Mouse (Mus musculus) heart, postnatal 14 days (tissue): ENCODE measurements at regions not wholly inside any gene's neighbourhood (a gene's known extent, or its start where the extent isn't known, plus 50 kb on each side); places are given as distances from the start of the nearest gene placed in this dataset.
"Not testable (repeated sequence)": the region's sequence is repeated elsewhere in the genome, so short reads cannot be mapped to it uniquely, and the experiment has no call there.

Experiments
- DNase-seq, 2 experiments: peaks; one replicate each; pipeline ENCODE4 v3.0.0; 2021 to 2022
- intact Hi-C: fragments of 180-260 bp; cut with DNase I; formaldehyde crosslinking; loops from one replicate; pipeline ENCODE4 v1.15.1; 2025

DNA sequence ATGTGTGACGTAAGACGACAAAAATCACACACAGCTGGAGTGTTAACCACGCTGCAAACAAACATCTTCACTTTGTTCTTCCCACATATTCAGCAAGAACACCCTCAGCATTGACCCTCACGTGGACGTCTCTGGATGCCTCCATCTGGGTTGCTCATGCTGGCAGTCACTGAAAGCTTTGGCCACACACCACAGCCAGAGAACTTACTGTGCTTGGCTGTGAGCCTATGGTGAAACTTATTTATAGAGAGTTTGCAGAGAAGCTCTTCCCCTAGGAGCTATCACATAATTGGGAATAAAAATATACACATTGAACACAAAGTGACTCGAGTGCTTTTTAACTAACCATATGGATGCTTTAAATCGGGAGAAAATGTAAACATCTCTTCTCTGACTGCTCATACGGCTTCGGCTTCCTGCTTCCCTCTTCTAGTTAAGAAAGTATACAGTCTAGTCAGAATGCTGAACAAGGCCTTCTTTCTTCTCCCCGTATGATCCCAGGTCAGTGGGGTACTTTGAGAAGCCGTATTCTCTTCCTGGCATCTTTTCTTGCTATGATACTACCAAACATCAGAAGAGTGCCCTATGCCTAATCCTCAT lies 812.0 kb upstream of the Intu start:
- intact Hi-C loops: no loop called here
- peak; percentile 28 to 40 for DNase-seq

DNA sequence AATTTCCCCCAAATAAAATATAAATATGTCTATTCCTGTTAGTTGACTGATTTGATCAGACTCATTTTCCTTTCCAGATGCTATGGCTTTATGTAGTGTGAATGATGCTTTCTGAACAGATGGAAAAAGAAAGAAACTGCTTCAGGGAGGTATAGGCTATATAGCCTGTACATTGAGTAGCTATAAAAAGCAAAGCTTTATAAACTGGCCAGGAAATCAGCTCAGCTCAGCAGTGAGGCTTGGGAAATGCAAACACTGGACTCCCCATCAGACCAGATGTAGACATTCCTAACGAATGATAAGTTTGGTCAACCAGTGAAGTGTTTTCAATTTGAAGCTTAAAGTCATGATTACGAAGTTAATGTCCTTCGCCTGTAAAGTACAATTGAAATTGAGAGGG lies 805.3 kb upstream of the Intu start:
- intact Hi-C loops: no loop called here
- no peak for DNase-seq

DNA sequence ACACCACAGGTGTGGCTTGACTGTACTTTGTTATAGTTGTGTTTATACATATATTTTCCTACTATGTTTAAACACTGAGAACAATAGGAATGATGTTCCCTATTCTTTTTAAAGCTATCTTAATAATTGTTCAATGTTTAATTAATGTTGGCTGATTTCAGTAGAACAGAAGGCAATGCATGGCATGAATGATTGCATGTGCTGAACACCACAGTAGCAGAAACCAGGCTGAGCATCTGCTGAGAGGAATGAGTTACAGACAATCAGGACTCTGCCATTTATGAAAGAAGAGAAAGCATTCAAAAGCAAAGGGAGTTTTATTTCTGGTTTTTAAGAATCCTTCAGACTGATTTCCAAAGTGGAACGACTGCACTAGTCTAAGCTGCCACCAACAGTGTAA lies 794.4 kb upstream of the Intu start:
- intact Hi-C loops: no loop called here
- no peak for DNase-seq

DNA sequence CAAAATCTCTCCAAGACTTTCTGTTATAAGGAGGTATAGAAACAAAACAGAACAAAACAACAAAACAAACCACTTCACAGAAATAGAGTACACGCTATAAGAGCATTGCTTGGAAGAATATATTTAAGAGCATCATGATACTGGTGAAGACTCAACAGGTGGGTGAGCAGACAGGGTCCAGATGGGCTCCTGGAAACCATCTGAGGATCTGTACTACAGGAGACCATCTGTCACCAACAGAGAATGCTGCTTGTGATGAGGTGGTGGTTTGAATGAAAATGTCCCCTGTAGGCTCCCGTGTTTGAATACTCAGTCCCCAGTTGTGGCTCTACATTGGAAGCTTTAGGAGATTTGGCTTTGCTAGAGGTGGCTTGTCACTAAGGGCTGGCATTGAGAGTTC lies 785.1 kb upstream of the Intu start:
- no peak for DNase-seq
- intact Hi-C loops: no loop called here

DNA sequence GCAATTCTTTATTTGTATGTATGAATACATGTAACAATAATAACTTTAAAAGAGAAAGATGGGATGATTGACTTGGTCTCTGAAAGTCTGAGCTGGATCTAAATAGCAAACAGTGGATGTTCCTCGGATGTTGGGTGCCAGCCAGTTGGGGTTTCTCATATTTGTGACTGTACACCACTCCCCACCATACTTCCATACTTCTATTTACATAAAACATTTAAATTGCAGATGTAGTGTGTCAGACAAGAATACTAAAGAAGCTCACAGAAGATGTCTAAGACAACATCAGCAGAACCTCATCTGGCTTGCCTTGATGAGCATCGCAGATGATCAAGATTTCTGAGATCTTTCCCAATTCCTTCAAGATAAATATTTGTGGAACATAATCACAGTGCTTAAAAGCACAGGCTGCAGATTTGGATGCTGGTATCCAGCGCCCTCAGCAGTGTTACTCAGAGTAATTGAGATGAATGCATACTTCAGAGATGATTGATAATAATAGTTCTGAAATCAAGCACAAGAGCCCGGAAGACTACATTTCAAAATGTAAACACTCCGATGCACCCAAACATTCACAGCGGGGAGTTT lies 762.0 kb upstream of the Intu start:
- no peak for DNase-seq
- intact Hi-C loops: no loop called here

DNA sequence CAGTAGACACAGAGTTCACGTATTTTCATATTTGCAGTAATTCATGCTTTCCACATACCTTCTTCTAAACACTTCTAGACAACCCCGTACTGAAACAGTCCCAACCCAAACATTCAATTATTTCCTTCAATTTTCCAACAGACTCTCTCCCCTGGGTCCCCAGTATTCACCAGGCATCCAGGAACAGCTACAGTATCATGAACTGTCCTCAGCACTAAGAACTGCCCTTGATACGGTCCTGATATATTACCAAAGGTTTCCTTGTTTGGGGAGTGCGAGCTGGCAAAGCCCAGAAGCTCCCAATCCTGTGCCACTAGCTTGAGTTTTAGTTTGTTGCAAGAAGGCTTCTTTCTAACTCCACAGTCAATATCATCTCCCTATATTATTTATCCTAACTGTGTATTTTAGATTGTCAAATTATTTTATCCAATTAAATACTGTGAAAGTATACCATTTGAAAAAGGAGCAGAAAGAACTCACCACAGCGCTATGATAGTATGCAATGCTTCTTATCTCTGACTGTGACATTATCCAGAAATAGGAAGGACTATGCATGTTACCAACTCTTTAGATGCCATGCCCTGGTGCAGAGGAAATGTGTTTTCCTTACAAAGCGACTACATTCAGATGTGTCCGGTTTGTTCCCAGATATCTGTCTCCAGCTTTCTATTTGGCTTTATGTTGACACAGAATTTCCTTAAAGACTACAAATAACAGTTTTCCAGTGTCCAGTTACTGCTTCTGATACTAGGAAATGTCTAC lies 754.6 kb upstream of the Intu start:
- intact Hi-C loops: no loop called here
- DNase-seq: no peak

DNA sequence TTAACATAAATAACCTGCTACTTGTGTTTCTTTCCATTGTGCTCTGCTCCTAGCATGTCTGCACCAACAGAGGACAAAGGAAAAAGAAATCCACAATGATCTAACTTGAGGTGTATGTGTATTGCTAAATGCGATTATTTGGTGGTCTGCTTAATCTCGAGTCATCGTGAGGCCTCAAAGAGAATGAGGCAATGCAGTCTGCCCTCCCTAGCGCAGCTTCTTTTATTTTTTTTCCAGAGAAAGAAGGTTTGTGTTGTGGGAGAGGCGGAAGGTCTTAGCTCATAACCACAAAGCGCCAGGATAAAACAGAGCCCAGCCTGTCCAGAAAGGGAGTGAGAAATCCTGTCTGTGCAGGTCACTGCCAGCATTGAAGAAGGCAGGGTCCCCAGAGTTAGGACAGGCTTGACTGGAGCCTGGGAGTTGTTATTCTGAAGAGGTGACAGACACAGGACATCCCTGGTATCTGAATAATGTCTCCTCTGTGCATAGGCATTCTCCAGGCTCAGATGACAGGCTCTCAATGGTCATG lies 751.3 kb upstream of the Intu start:
- intact Hi-C loops: no loop called here
- DNase-seq: no peak

DNA sequence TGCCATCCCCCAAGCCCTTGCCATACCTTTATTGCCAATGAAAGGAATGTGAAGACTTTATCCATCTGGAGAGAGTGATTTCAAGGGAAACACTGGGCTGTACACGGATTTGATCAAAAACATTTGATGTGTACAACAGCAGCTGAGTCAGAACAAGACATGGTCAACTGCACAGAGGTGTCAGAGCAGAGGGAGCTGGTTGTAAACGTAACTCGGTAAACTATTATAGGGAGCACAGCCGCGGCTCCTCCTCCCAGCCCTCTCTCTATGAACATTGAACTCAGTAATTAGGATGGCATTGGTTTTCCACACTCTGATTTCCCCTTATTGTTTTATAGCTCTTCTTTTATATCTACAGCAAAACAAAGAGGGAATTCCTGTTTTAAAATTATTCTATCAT lies 750.8 kb upstream of the Intu start:
- DNase-seq: no peak
- intact Hi-C loops: no loop called here

DNA sequence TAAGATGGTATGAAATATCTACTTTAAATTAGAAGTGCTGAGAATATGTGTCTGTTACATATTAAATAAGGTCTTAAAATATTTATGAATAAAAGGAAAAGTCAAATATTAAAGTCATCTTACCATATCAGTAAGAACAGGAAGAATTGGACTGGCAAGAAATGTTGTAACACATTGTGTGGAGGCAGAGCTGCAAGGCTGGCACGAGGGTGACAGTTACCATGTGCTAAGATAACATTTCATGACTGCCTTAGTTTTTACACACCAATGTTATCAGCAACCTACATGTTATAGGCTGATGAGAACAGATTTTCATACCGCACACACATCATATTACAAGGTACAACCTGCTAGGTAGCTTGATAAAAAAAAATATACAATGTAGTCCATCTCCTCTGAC lies 746.2 kb upstream of the Intu start:
- no peak for DNase-seq
- intact Hi-C loops: no loop called here

DNA sequence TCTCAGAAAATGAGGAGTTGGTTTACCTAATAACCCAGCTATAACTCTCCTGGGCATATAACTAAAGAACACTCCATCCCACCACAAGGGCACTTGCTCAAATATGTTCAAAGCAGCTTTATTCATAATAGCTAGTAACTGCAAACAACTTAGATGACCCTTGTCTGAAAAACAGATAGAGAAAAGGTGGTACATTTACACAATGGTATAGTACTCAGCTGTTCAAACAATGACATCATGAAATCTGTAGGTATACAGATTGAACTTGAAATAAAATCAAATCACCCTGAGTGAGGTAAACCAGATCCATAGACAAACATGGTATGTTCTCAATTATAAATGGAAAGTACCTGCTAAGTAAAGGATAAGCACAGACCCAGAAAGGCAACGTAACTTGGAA lies 721.5 kb upstream of the Intu start:
- no peak for DNase-seq
- intact Hi-C loops: no loop called here

DNA sequence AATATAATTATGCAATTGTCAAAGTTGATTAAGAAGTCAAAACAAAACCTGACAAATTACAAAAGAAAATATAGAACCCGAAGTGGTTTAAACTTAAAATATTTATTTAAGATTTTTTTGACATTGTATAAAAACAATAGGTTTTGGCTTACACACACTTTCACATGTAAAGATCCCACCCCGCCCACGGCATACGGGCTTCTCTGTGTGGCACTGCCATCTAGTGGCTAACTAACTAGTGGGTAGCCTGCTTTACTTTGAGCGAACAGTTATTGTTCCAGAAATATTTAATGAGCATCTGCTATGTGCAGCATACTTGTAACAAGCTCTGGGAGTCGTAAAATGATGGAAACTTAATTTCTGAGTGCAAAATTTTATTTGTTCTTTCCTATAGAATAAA lies 716.3 kb upstream of the Intu start:
- DNase-seq: peak; percentile 51 to 70
- intact Hi-C loops: loop anchor here (1.0 to 10.0 kb wide), 4 partner anchors 422 to 932 kb away; no protein-coding TSS in a partner anchor

DNA sequence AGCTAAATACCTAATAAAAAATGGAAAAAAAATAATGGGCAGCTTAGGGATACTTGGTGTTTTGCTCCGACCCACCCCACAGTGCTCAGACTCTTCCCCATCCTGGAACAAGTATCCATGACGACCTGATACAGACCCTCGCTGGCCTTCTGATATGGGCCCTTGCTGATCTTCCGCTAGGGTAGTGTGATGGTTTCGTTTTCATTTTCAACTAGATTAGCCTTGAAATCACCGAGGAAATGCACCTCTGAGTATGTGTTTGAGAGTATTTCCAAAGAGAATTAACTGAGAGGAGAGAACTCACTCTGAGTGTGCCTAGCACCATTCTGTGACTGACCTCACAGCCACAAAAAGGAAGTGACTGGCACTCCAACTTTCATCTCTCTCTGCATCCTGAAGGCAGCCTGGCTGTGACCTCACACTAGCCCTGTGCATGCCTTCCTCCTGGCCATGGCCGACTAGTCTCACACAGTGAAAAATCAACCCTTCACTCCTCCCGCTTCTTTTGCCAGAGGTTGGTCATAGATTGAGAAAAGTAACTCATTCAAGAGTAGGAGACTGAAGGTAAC lies 700.5 kb upstream of the Intu start:
- intact Hi-C loops: no loop called here
- no peak for DNase-seq

DNA sequence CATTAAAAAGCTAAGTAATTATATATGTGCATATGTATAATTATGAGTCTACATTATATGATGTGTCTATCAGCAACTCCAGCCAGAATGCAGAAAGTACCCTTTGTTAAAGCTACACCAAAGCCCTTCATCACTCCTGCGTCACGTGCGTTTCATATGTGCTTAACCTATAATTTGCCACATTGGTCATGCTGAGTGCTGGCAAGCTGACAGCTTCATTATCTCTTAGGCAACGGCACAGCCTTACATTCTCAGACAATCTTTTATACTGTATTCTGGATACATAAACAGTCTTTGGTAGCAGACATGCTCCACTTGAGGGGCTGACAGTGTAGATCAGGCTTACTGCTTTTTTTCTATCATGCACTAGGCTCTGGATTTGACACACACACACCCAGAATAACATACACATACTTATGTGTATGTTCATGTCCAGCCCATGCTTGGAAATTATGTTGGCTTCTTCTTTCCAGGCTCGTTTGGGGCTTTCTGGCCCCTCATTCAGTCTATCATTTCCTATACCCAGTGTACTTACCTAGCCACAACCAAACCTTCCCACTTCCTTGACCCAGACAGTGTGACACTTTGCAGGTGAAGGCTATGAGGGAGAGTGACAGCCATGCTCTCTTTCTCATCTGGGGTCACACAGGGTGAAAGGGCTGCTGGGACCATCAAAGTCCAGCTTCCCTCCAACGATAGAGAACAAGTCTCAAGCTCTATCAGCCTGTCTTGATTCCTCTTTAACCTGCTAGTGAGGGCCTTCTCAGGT lies 692.5 kb upstream of the Intu start:
- no peak for DNase-seq
- intact Hi-C loops: no loop called here

DNA sequence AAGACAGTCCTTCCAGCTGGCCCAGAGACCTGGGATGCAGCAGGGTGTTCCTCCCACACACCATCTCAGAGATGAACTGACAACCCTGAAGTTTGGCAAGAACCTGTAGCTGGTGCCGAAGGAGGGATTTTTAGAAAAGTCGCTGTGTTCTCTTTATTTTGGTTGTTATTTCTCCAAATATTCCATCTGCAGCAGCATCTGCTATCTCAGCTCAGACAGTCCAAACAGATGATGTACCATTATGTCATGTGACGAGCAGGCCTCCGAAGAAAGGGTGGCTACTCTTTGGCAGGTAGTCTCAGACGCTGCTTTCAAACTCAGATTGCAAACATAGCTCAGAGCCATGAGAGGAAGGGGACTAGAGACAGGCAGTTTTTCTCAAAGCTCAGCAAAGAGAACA lies 690.1 kb upstream of the Intu start:
- intact Hi-C loops: no loop called here
- DNase-seq: no peak

DNA sequence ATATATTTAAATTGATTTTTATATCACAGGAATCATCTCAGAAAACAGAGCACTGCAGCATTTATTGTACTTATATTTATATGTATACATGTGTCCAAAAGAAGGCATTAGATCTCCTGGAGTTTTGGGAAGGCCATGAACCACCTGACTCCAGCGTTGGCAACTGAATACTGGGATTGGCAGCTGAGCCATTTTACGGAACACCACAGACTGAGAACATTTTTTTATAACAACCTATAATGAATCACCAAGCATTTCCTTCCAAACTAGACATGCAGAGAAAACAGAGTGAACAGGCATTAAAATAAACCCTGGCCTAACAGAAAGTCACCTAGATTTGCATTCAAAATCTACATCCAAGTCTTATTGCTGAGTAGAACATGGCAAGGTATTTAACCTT lies 686.0 kb upstream of the Intu start:
- intact Hi-C loops: no loop called here
- no peak for DNase-seq

DNA sequence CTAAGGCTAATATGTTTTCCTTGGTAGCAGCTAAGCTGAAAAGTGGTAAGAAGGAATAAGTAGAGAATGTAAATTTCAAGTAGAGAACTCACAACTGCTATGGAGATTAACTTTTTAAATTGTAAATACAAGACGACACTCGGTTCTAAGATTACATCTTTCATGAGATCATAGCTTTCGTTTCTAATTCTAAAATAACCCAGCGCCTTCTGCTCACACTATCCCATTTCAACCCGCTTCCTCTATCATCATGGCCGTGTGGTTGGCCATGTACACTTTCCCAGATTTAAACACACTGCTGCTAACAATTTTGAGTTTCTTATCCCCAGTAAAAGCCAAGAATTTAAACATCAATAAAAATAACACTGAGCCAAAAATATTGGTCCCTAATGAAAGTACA lies 682.3 kb upstream of the Intu start:
- no peak for DNase-seq
- intact Hi-C loops: no loop called here

DNA sequence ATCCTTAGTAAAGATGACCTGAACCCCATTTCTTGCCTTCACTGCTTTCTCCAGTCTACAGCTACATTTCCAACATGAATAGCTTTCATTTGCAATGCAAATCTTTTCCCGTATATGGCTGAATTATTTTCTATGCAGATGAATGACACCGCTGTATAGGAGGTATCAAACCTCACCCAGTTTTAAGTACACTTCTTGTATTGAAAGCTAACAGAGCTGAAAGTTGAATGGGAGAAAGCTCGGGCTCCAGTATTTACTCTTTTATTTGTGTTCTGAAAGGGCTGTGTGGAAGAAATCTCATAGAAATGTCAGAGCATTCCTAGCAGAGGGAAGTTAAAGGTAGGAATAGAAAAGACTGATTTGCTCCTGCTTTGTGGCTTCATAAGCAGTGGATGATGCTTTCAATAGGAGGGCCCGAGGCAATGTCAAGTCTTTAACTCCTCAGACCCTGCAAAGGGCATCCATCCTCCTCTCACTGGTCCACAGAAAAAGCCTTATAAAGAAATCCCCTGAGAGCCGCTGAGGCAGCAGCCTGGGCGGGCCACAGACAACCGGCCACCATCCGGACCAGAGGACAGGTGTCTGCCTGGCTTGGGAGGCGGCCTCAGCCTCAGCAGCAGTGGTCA lies 673.8 kb upstream of the Intu start:
- intact Hi-C loops: no loop called here

DNA sequence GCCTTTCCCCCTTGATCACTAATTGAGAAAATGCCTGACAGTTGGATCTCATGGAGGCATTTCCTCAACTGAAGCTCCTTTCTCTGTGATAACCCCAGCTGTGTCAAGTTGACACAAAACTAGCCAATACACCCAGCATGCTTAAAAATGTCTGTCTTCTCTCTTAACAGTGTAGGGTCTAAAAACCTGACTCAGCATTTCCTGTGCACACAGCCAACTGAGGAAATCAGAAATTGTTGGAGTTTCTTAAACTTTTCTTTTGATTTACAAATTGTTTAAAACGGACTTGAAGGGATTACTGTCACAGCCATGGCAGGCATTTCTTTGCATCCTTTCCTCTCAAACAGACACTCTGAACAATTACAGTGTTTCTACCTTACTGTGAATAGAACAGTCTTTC lies 655.0 kb upstream of the Intu start:
- DNase-seq, intact Hi-C loops: not testable (repeated sequence)

More for the DNA sequence above, 673.8 kb upstream of the Intu start:
- DNase-seq: no peak

DNA sequence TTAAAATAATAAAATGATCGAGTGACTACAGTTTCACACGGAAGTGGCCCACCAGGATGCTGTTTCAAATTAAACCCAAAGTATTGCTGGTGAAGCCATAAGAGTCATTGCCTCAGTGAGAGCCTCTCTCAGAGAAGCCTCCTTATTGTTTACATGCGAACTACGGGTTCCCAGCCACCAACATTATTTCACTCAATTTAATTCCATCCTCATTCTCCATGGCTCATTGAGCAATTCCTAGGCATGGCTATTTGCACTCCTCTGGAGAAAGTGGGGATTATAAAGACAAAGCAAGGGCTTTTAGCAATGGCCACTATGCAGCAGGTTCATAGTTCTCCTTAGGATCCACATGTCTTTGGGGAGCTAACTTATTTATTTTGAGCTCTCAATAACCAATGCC lies 646.7 kb upstream of the Intu start:
- intact Hi-C loops: no loop called here
- no peak for DNase-seq

DNA sequence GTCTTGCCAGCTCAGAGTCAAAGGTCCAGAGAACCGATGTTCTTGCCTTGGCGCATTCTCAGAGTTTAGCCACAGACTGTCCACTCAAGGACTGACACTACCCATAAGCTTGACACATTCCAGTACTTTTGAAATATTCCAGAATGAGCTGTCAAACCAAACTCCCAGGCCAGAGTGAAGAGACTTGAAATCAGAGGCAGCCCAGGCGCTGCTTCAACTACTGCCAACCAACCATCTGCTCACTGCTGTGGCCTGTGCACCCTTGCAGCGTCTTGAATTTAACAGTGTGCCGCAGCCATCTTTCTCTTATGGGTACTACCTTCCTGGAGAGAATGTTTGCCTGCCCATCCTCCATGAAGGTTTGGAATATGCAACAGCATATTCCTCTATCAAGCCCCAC lies 642.7 kb upstream of the Intu start:
- no peak for DNase-seq
- intact Hi-C loops: no loop called here
